Mouse (Mus musculus) sigmoid colon, adult 10 weeks (tissue): Measurements from ENCODE around the gene Znhit6. TPM values are rescaled to one million over a fixed set of nuclear protein-coding genes. Genes with fewer than 3 reads are reported as not detected.

ENCODE experiments used
- polyA plus RNA-seq: library from polyadenylated mRNA; stranded (reverse); fragments of 350-450 nt; fragmentation: Illumina TruSeq; extraction: RNeasy Lipid Tissue Mini Kit (QIAGEN cat#74804); gene quantifications from one replicate; pipeline ENCODE4 v1.2.3, GENCODE M21; 2014; ENCODE audit warnings: low read depth, low replicate concordance

Znhit6 gene
- polyA plus RNA-seq = 23.2 TPM

GRCm38 (mm10) chr3:145575743-145576481 lies at the start of gene Znhit6:
Gene Znhit6 (plus strand): TSS chr3:145576205.

GRCm38 (mm10) chr3:145649852-145650202 lies 73.8 kb downstream of the Znhit6 start, which contains the start of gene Ccn1:
Gene Ccn1 (minus strand): TSS chr3:145649981.

Other genes with a start within 250 kb of the Znhit6 start
- 11.7 TPM for gene Ccn1, start 73.8 kb downstream of the Znhit6 start, polyA plus RNA-seq
- gene Ddah1, start 182.5 kb downstream of the Znhit6 start, polyA plus RNA-seq = 28.0 TPM